Comparison of ENCODE assay signal across 15 mouse cellular contexts in the genomic region with DNA sequence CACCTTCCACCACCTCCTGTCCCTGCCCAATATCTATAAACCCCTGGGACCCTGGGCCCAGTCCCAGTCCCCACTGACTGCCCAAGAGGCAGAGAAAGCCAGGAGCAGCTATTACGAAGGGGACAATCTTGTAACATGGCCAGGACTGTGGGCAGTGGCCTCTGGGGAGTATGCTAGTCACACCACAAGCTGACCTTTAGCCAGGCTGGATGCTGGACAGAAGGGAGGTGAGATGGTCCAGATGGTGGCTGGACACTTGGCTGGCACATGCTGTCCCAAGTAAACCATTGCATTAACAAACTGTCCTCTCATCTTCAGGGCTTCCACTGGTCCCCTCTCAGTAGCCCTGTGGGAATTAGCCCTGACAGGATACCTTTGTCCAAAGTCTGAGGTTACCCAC.
DNase-seq lines count a peak whose midpoint lies in the region; ATAC-seq and TF ChIP-seq lines count a peak whose summit lies in the region.
"Had no signal": no experiment of that assay in that cellular context is flagged by ENCODE, and none has a peak within 500 bp of the region (broad histone marks: within the 10 kb centered on the region; RNA-seq: fewer than 3 reads in every experiment).

No protein-coding gene starts in this region.

- H3K36me3 ChIP-seq in kidney, adult 2 months (ENCODE audit: control insufficient read depth, insufficient read depth, low read length) = no peaks in the 10 kb centered on the region
- peaks cover 28% of the 10 kb centered on the region for H3K36me3 ChIP-seq in limb, embryonic 10.5 days
- H3K36me3 ChIP-seq in forebrain, embryonic 14.5 days (ENCODE audit: control insufficient read depth, insufficient read depth, low read length) = no peaks in the 10 kb centered on the region
- H3K36me3 ChIP-seq: limb, embryonic 13.5 days; neural tube, embryonic 15.5 days had no signal

- TF ChIP-seq POLR2A in kidney, adult 2 months (IDR thresholded peaks at IDR 0.05; ENCODE audit: low read depth, low read length) = no peak

- H3K4me3 ChIP-seq in gastrocnemius, adult 2 months = no peak overlapping the region
- H3K4me3 ChIP-seq in kidney, adult 2 months (ENCODE audit: insufficient read depth, low read depth, low read length) = no peak overlapping the region
- H3K4me3 ChIP-seq in limb, embryonic 10.5 days = no peak overlapping the region
- no peak overlapping the region for H3K4me3 ChIP-seq in forebrain, embryonic 14.5 days (ENCODE audit: low read depth, low read length)
- H3K4me3 ChIP-seq: limb, embryonic 13.5 days; neural tube, embryonic 15.5 days had no signal

- no peak for TF ChIP-seq CTCF in gastrocnemius, adult 2 months (IDR thresholded peaks at IDR 0.05)
- no peak for TF ChIP-seq CTCF in kidney, adult 2 months (conservative IDR thresholded peaks at IDR 0.05; ENCODE audit: insufficient read depth, insufficient read length, low read depth, low read length)

- H3K4me2 ChIP-seq in forebrain, embryonic 14.5 days (ENCODE audit: low read length) = no peak overlapping the region
- H3K4me2 ChIP-seq: hindbrain, embryonic 14.5 days; limb, embryonic 13.5 days; neural tube, embryonic 15.5 days had no signal

- peak; percentile 80 for DNase-seq in gastrocnemius, adult 2 months
- no peak for DNase-seq in gastrocnemius, postnatal 36 days
- DNase-seq in kidney, adult 2 months = peak; percentile 91
- no peak for DNase-seq in kidney, postnatal 10 days
- DNase-seq in brain, adult 2 months (ENCODE audit: low read depth, low spot score) = peak; percentile 37
- no peak for DNase-seq in limb, embryonic 10.5 days (ENCODE audit: low spot score)
- no peak for DNase-seq in forebrain, embryonic 14.5 days (ENCODE audit: low spot score)
- DNase-seq: cerebellum, adult 11 months; gastrocnemius, postnatal 25 days; layer of hippocampus, postnatal 36 days; thymus, postnatal 36 days had no signal

- intact Hi-C loops in gastrocnemius, adult 2 months (cut with DNase I) = loop anchor here (5.0 kb wide), 1 partner anchor 37 kb away; no protein-coding TSS in a partner anchor
- intact Hi-C loops in gastrocnemius, postnatal 36 days (cut with DNase I) = no loop called here

- no peak overlapping the region for H3K9ac ChIP-seq in forebrain, embryonic 14.5 days (ENCODE audit: low read length)
- H3K9ac ChIP-seq: hindbrain, embryonic 14.5 days; limb, embryonic 13.5 days; neural tube, embryonic 15.5 days had no signal

- no peaks in the 10 kb centered on the region for H3K9me3 ChIP-seq in limb, embryonic 10.5 days (replicated peaks)
- no peaks in the 10 kb centered on the region for H3K9me3 ChIP-seq in forebrain, embryonic 14.5 days (replicated peaks; ENCODE audit: control insufficient read depth, low read length)
- H3K9me3 ChIP-seq: limb, embryonic 13.5 days; neural tube, embryonic 15.5 days had no signal

- peaks cover 68% of the 10 kb centered on the region for H3K4me1 ChIP-seq in kidney, adult 2 months (ENCODE audit: control insufficient read depth, insufficient read depth, low read length)
- peaks cover 75% of the 10 kb centered on the region for H3K4me1 ChIP-seq in limb, embryonic 10.5 days
- peaks cover 8% of the 10 kb centered on the region; the same call in 1 of the 2 replicates for H3K4me1 ChIP-seq in forebrain, embryonic 14.5 days (ENCODE audit: control insufficient read depth, insufficient read depth, low read length)

- WGBS in kidney, adult 2 months = 28% methylated on average over 1 of the region's 1 CpGs
- WGBS in limb, embryonic 10.5 days = 83% methylated on average over 1 of the region's 1 CpGs
- WGBS in forebrain, embryonic 14.5 days = 86% methylated on average over 1 of the region's 1 CpGs

- no peak for ATAC-seq in forebrain, embryonic 14.5 days
- no peak for ATAC-seq in inflammation-experienced regulatory T-cells, adult 6 months

- H3K27ac ChIP-seq in gastrocnemius, adult 2 months = peak overlapping the region; percentile 69
- H3K27ac ChIP-seq in kidney, adult 2 months (ENCODE audit: insufficient read depth, low read depth, low read length) = peak overlapping the region; percentile 57
- peak overlapping the region; percentile 94; the same call in 1 of the 2 replicates for H3K27ac ChIP-seq in limb, embryonic 10.5 days
- H3K27ac ChIP-seq in forebrain, embryonic 14.5 days (ENCODE audit: low read depth, low read length) = no peak overlapping the region
- H3K27ac ChIP-seq: hindbrain, embryonic 14.5 days; neural tube, embryonic 15.5 days had no signal

- no peaks in the 10 kb centered on the region for H3K27me3 ChIP-seq in kidney, adult 2 months (replicated peaks; ENCODE audit: control insufficient read depth, insufficient read depth, low read length)
- H3K27me3 ChIP-seq in limb, embryonic 10.5 days (ENCODE audit: low read depth, poor library complexity, severe bottlenecking) = no peaks in the 10 kb centered on the region
- no peaks in the 10 kb centered on the region for H3K27me3 ChIP-seq in forebrain, embryonic 14.5 days (replicated peaks; ENCODE audit: control insufficient read depth, insufficient read depth, low read length)
- H3K27me3 ChIP-seq: limb, embryonic 13.5 days; neural tube, embryonic 15.5 days had no signal

Comparison
In these comparisons a context has a peak if more than half of its experiments do, and no peak if none do; other contexts are left out.
1. DNase-seq: peak in gastrocnemius, adult 2 months (single experiment), kidney, adult 2 months (single experiment) and brain, adult 2 months (single experiment); none in gastrocnemius, postnatal 36 days (0 of 2), kidney, postnatal 10 days (single experiment), limb, embryonic 10.5 days (single experiment) and forebrain, embryonic 14.5 days (single experiment).